In the genomic region with DNA sequence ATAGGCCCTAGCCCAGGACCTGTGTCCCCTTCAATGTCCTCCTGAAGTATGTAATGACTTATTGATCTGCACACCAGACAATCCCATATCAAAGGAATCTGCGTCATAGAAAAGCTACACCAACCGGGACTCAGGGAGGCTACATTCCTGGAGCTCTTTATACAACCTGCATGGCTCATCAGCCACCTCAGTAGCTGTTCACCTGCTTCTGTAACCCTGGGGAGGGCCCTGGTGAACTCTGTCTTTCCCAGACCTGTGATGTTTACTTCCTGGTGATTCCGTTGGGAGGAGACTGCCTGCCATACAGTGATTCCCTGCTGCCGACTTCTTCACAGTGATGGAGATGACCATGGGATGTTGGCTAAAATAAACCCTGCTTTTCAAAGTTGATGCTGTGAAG, we compare ENCODE assay signal across 25 mouse cellular contexts. TPM values are rescaled to one million over a fixed set of nuclear protein-coding genes. Genes with fewer than 3 reads are reported as not detected.
"Had no signal": no experiment of that assay in that cellular context is flagged by ENCODE, and none has a peak within 500 bp of the region (broad histone marks: within the 10 kb centered on the region; RNA-seq: fewer than 3 reads in every experiment).

No protein-coding gene starts in this region.

- DNase-seq: gastrocnemius, postnatal 14 days; heart, adult 18-20 months; heart, postnatal 10 days; kidney, adult 11 months; kidney, adult 2 months; kidney, adult 9 months; kidney, postnatal 14 days; kidney, postnatal 36 days; layer of hippocampus, adult 9-11 months; layer of hippocampus, postnatal 36 days; left cerebral cortex, postnatal 4 days had no signal

RNA-seq across cellular contexts. Expression of gene Aqp12, which starts 17.2 kb away (rescaled TPM):
- total RNA-seq: gastrocnemius, adult 18-20 months; gastrocnemius, adult 8-10 months; gastrocnemius, postnatal 14 days; gastrocnemius, postnatal 36 days; heart, adult 18-20 months; heart, adult 8-10 months; heart, postnatal 10 days; heart, postnatal 25 days; hematopoietic stem cell, adult 5-6 weeks; hindbrain, postnatal 0 days; layer of hippocampus, adult 18-20 months; layer of hippocampus, adult 8-10 months; layer of hippocampus, postnatal 14 days; layer of hippocampus, postnatal 36 days; left cerebral cortex, adult 18-20 months; left cerebral cortex, adult 8-10 months; left cerebral cortex, postnatal 10 days; left cerebral cortex, postnatal 25 days; left cerebral cortex, postnatal 4 days had no signal
